11 mouse cellular contexts compared by ENCODE assay signal in genomic region chr6:54819272-54819671, GRCm38 (mm10). TPM values are rescaled to one million over a fixed set of nuclear protein-coding genes. Genes with fewer than 3 reads are reported as not detected.
DNase-seq lines count a peak whose midpoint lies in the region; ATAC-seq and TF ChIP-seq lines count a peak whose summit lies in the region.
"Had no signal": no experiment of that assay in that cellular context is flagged by ENCODE, and none has a peak within 500 bp of the region (broad histone marks: within the 10 kb centered on the region; RNA-seq: fewer than 3 reads in every experiment).

No protein-coding gene starts in this region.

- ATAC-seq in lung, embryonic 14.5 days (ENCODE audit: insufficient read depth), result no peak
- no peak for ATAC-seq in forebrain, embryonic 14.5 days
- ATAC-seq in liver, embryonic 16.5 days (ENCODE audit: low read depth), result no peak

- peak; percentile 20 for DNase-seq in embryo, embryonic 10.5 days (ENCODE audit: low spot score)
- no peak for DNase-seq in embryo, embryonic 10 days (ENCODE audit: low spot score)
- no peak for DNase-seq in lung, embryonic 14.5 days
- no peak for DNase-seq in lung, adult 18-20 months
- no peak for DNase-seq in forebrain, embryonic 14.5 days (ENCODE audit: low spot score)
- no peak for DNase-seq in right cerebral cortex, postnatal 10 days (ENCODE audit: low spot score in 2 of 2)
- DNase-seq in left cerebral cortex, adult 2 months (ENCODE audit: extremely low spot score in 1 of 2, low spot score in 2 of 2), result no peak
- DNase-seq: cerebellum, adult 18-20 months; lung, postnatal 10 days had no signal

- H3K4me1 ChIP-seq in lung, embryonic 14.5 days (ENCODE audit: insufficient read depth), result peaks cover 11% of the 10 kb centered on the region; the same call in 1 of the 2 replicates
- H3K4me1 ChIP-seq in forebrain, embryonic 14.5 days (ENCODE audit: control insufficient read depth, insufficient read depth, low read length), result peaks cover 26% of the 10 kb centered on the region
- peaks cover 22% of the 10 kb centered on the region for H3K4me1 ChIP-seq in liver, embryonic 16.5 days (ENCODE audit: control insufficient read depth, low read depth, low read length)

- H3K4me3 ChIP-seq in lung, embryonic 14.5 days (ENCODE audit: low read depth, low read length), result no peak overlapping the region
- peak overlapping the region; percentile 13 for H3K4me3 ChIP-seq in forebrain, embryonic 14.5 days (ENCODE audit: low read depth, low read length)
- no peak overlapping the region for H3K4me3 ChIP-seq in liver, embryonic 16.5 days (ENCODE audit: low read depth, low read length)
- no peak overlapping the region for H3K4me3 ChIP-seq in left cerebral cortex, adult 2 months

- intact Hi-C loops in left cerebral cortex, adult 2 months (cut with DNase I), result loop anchor here (5.0 kb wide), 4 partner anchors 112 to 348 kb away; partner anchors contain the start of gene Gars

- TF ChIP-seq CTCF in lung, embryonic 14.5 days (IDR thresholded peaks at IDR 0.05; ENCODE audit: low read depth), result no peak
- no peak for TF ChIP-seq CTCF in left cerebral cortex, adult 2 months (IDR thresholded peaks at IDR 0.05)

- 43% methylated on average over 4 of the region's 4 CpGs for WGBS in lung, embryonic 14.5 days
- 34% methylated on average over 4 of the region's 4 CpGs for WGBS in forebrain, embryonic 14.5 days
- WGBS in liver, embryonic 16.5 days (ENCODE audit: insufficient replicate concordance), result 20% methylated on average over 4 of the region's 4 CpGs

- H3K4me2 ChIP-seq in lung, embryonic 14.5 days, result peak overlapping the region; percentile 15; the same call in 1 of the 2 replicates
- peak overlapping the region; percentile 43 for H3K4me2 ChIP-seq in forebrain, embryonic 14.5 days (ENCODE audit: low read length)
- peak overlapping the region; percentile 20; the same call in 1 of the 2 replicates for H3K4me2 ChIP-seq in liver, embryonic 16.5 days (ENCODE audit: low read depth, low read length)

- H3K27me3 ChIP-seq in lung, embryonic 14.5 days (ENCODE audit: insufficient read depth, low read length), result no peaks in the 10 kb centered on the region
- H3K27me3 ChIP-seq in forebrain, embryonic 14.5 days (replicated peaks; ENCODE audit: control insufficient read depth, insufficient read depth, low read length), result no peaks in the 10 kb centered on the region
- no peaks in the 10 kb centered on the region for H3K27me3 ChIP-seq in liver, embryonic 16.5 days (ENCODE audit: control insufficient read depth, insufficient read depth, low read depth, low read length)

- H3K36me3 ChIP-seq in lung, embryonic 14.5 days (ENCODE audit: insufficient read depth), result no peaks in the 10 kb centered on the region
- H3K36me3 ChIP-seq in forebrain, embryonic 14.5 days (ENCODE audit: control insufficient read depth, insufficient read depth, low read length), result no peaks in the 10 kb centered on the region
- H3K36me3 ChIP-seq in liver, embryonic 16.5 days (ENCODE audit: control insufficient read depth, insufficient read depth), result no peaks in the 10 kb centered on the region

- no peaks in the 10 kb centered on the region for H3K9me3 ChIP-seq in lung, embryonic 14.5 days (ENCODE audit: low read depth, low read length)
- H3K9me3 ChIP-seq in forebrain, embryonic 14.5 days (replicated peaks; ENCODE audit: control insufficient read depth, low read length), result no peaks in the 10 kb centered on the region
- H3K9me3 ChIP-seq in liver, embryonic 16.5 days (replicated peaks; ENCODE audit: control insufficient read depth, low read length), result no peaks in the 10 kb centered on the region

- H3K27ac ChIP-seq in lung, embryonic 14.5 days (ENCODE audit: low read depth), result no peak overlapping the region
- H3K27ac ChIP-seq in forebrain, embryonic 14.5 days (ENCODE audit: low read depth, low read length), result no peak overlapping the region
- H3K27ac ChIP-seq in liver, embryonic 16.5 days (ENCODE audit: low read length), result no peak overlapping the region
- no peak overlapping the region for H3K27ac ChIP-seq in left cerebral cortex, adult 2 months
- H3K27ac ChIP-seq: layer of hippocampus, adult 2 months had no signal

- H3K9ac ChIP-seq in lung, embryonic 14.5 days, result no peak overlapping the region
- H3K9ac ChIP-seq in forebrain, embryonic 14.5 days (ENCODE audit: low read length), result no peak overlapping the region
- H3K9ac ChIP-seq in liver, embryonic 16.5 days (ENCODE audit: low read depth, low read length), result no peak overlapping the region

RNA-seq across cellular contexts. Expression of gene Znrf2, which starts 2.6 kb away (rescaled TPM):
- polyA plus RNA-seq in lung, embryonic 14.5 days (2014; fragmentation: Nextera tagmentation; extraction: Ambion mirVana), result 3.2 and 3.9 TPM in 2 replicates
- polyA plus RNA-seq in forebrain, embryonic 14.5 days (2014; fragmentation: Nextera tagmentation; extraction: Ambion mirVana), result 16.5 and 17.9 TPM in 2 replicates
- 1.8 and 2.1 TPM in 2 replicates for polyA plus RNA-seq in liver, embryonic 16.5 days (2015; fragmentation: Nextera tagmentation; extraction: Ambion mirVana)
- 10 to 100 TPM; 13.7 to 14.1 TPM for total RNA-seq in left cerebral cortex, adult 2 months (2021)
